Mouse (Mus musculus) forebrain, postnatal 0 days (tissue): ENCODE data around the gene Gm10134. TPM values are rescaled to one million over a fixed set of nuclear protein-coding genes. Genes with fewer than 3 reads are reported as not detected.
A peak's percentile ranks its signal among the peaks of the same experiment; 100 is the strongest.

Experiments
- ATAC-seq: fragments of 200-750 bp; cut with Nextera tagmentation; 2 replicates; pipeline ENCODE4 v1.8.0; 2017; ENCODE audit warnings: mild to moderate bottlenecking, moderate library complexity
- DNase-seq: peaks from one replicate; pipeline ENCODE4 v3.0.0-alpha.2; 2015
- H3K27ac ChIP-seq: fragments of 300-500 bp; sonication (generic); 2 replicates; pipeline ENCODE4 v1.5.1; 2014; ENCODE audit warnings: low read depth, mild to moderate bottlenecking, antibody characterized with exemption, low read length, moderate library complexity, mixed read lengths
- H3K27me3 ChIP-seq: fragments of 300-500 bp; sonication (generic); 2 replicates; pipeline ENCODE4 v1.6.1; 2014; ENCODE audit warnings: mild to moderate bottlenecking, low read length, mixed read lengths; ENCODE audit not compliant: insufficient read depth
- H3K36me3 ChIP-seq: fragments of 300-500 bp; sonication (generic); 2 replicates; pipeline ENCODE4 v1.6.1; 2014; ENCODE audit warnings: mild to moderate bottlenecking, moderate library complexity; ENCODE audit not compliant: insufficient read depth
- H3K4me1 ChIP-seq: fragments of 300-500 bp; sonication (generic); 2 replicates; pipeline ENCODE4 v1.6.1; 2014; ENCODE audit warnings: antibody characterized with exemption; ENCODE audit not compliant: insufficient read depth
- H3K4me2 ChIP-seq: fragments of 300-500 bp; sonication (generic); 2 replicates; pipeline ENCODE4 v1.6.1; 2014; ENCODE audit warnings: low read depth, mild to moderate bottlenecking, moderate library complexity
- H3K4me3 ChIP-seq: fragments of 300-500 bp; sonication (generic); 2 replicates; pipeline ENCODE4 v1.5.1; 2014; ENCODE audit warnings: low read depth, low read length, mixed read lengths
- H3K9ac ChIP-seq: fragments of 300-500 bp; sonication (generic); 2 replicates; pipeline ENCODE4 v1.6.1; 2014; ENCODE audit warnings: mild to moderate bottlenecking
- H3K9me3 ChIP-seq: fragments of 300-500 bp; sonication (generic); 2 replicates; pipeline ENCODE4 v1.6.1; 2016; ENCODE audit warnings: low read length
- CTCF ChIP-seq: sonication (generic); IDR thresholded peaks from 2 replicates; pipeline ENCODE4 v1.5.1; 2016; ENCODE audit warnings: antibody characterized with exemption, control low read depth, low read depth
- WGBS: fragments of 180-500 bp; shearing (Covaris S2); extraction: QIAGEN DNeasy Blood & Tissue Kit; methylation state at CpG from one replicate; pipeline ENCODE4 v1.1.7; 2014; 5-methylcytosine and 5-hydroxymethylcytosine counted together
- polyA plus RNA-seq: library from polyadenylated mRNA; unstranded; fragments of >200 nt; fragmentation: Nextera tagmentation; extraction: Ambion mirVana; gene quantifications from 2 replicates; pipeline ENCODE4 v1.2.1, GENCODE M21; 2015
- total RNA-seq: library from RNA; depleted of rRNA; stranded (reverse); fragments of >200 nt; gene quantifications from 2 replicates; pipeline ENCODE4 v1.2.3, GENCODE M21; 2014

Gm10134 gene
- total and polyA plus RNA-seq, 2 experiments from 2014 or later = 1.8 TPM; not detected in 1

DNA sequence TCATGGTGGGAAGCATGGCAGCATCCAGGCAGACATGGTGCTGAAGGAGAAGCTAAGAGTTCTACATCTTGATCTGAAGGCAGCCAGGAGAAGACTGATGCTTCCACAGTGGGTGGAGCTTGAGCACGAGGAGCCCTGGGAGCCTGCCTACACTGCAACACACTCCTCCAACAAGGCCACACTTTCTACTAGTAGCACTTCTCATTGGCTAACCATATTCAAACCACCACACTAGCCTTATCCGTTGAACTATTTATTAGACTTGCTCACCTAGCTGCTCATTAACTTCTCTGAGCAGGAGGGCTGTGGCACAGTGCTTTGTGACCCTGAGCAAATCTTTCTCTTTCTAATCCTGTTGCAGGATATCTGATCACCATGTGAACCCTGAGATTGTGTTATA lies 22.0 kb upstream of the Gm10134 start:
- H3K27me3 ChIP-seq = no peaks in the 10 kb centered on the region
- H3K4me3 ChIP-seq = no peak overlapping the region
- WGBS = 83% methylated on average over 2 of the region's 2 CpGs
- H3K4me1 ChIP-seq = no peaks in the 10 kb centered on the region
- ATAC-seq (no peak), DNase-seq (no peak)
- H3K4me2 ChIP-seq = no peak overlapping the region
- no peak for TF ChIP-seq CTCF
- H3K9me3 ChIP-seq = no peaks in the 10 kb centered on the region
- H3K27ac ChIP-seq = no peak overlapping the region
- no peak overlapping the region for H3K9ac ChIP-seq
- H3K36me3 ChIP-seq = no peaks in the 10 kb centered on the region

DNA sequence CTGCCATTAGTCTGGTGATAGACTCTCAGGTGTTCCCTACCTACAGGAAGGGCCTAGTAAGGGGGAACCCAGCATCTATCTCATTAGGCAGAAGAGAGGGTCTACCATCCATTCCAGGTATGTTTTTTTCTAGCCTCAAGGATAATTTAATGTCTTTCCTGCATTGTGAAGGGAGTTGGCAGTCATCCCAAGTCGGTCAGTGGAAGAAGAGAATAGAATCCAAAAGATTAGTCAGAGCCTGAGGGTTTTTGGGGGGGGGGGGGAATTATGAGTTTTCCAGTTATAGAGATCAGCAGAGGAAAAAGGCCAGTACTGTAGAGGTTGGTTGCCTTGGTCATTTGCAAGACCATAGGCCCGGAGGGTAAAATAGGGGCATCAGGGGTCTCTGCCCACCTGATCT lies 11.4 kb upstream of the Gm10134 start:
- ATAC-seq (no peak), DNase-seq (no peak)
- TF ChIP-seq CTCF = no peak
- Histone ChIP-seq H3K4me1 (no peaks in the 10 kb centered on the region), H3K4me3 (no peak overlapping the region), H3K27me3 (no peaks in the 10 kb centered on the region), H3K9ac (no peak overlapping the region), H3K36me3 (no peaks in the 10 kb centered on the region), H3K27ac (no peak overlapping the region), H3K9me3 (no peaks in the 10 kb centered on the region), H3K4me2 (no peak overlapping the region)
- 75% methylated on average over 2 of the region's 2 CpGs for WGBS

DNA sequence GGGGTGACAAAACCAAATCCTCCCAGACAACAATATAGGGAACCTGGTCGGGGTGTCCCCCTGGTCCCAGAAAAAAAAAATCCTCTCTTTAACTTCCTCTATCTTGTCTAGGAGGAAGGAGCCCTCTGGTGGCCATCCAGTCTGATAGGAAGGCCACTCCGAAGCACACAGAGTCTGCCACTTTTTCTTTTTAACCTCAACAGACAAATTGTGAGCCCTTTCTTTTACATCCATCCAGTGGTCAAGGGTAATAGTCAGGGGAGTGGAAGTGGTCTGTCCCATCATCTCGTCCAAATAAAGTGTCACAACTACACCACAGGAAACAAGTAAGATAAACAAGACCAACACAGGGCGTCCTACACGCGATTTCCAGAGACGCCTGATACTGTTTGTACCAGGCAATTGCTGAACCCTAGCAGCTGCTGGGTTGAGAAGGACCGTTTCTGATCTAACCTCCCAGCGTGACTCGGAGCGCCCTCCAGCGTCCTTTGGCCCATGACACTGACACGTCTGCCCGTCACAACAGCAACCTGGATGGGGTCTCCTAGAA lies 10.6 kb upstream of the Gm10134 start:
- Histone ChIP-seq H3K36me3 (no peaks in the 10 kb centered on the region), H3K4me2 (no peak overlapping the region), H3K27ac (no peak overlapping the region), H3K4me1 (no peaks in the 10 kb centered on the region), H3K9ac (no peak overlapping the region), H3K4me3 (no peak overlapping the region), H3K9me3 (no peaks in the 10 kb centered on the region), H3K27me3 (no peaks in the 10 kb centered on the region)
- peak; percentile 47 for TF ChIP-seq CTCF
- WGBS = 87% methylated on average over 14 of the region's 14 CpGs
- DNase-seq (no peak), ATAC-seq (no peak)

DNA sequence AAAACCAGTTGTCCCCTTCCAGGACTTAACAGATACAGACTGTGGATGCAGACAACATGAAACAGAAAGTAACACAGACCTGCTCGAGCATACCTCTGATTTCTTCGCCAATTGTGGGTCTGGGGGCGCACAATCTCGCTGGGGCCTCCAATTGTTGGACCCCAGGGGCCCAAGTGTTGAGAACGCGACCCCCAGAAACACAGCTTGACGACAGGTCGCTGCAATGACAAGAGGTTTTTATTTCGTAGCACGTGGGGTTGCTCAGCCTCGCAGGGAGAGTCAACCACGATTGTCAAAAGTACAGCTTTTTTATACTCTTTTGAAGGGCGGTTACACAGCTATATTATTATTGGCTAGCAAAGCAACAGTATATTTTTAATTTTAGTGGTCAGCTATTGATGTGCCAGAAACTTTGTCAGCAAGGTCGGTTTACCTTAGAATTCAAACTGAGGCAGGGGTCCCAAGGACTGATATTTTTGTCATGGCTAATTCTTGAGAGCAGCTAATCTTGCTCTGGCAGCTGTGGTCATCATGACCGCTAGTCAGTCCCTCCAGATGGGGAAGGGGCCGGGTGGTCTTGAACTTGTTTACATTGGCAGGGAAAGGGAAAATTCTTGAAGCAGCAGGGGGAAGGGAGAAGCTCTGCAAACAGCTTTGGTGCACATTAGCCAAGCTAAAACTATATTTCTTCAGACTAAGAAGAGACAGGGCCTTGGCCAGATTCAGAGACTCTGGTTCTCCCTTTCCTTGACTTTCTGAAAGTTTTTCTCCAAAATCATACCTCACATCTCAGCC lies 9.9 kb upstream of the Gm10134 start:
- Histone ChIP-seq H3K27ac (no peak overlapping the region), H3K36me3 (no peaks in the 10 kb centered on the region), H3K4me1 (no peaks in the 10 kb centered on the region), H3K27me3 (no peaks in the 10 kb centered on the region), H3K9me3 (no peaks in the 10 kb centered on the region), H3K9ac (no peak overlapping the region), H3K4me2 (no peak overlapping the region), H3K4me3 (no peak overlapping the region)
- 86% methylated on average over 16 of the region's 16 CpGs for WGBS
- no peak for DNase-seq
- no peak for ATAC-seq
- TF ChIP-seq CTCF = no peak

DNA sequence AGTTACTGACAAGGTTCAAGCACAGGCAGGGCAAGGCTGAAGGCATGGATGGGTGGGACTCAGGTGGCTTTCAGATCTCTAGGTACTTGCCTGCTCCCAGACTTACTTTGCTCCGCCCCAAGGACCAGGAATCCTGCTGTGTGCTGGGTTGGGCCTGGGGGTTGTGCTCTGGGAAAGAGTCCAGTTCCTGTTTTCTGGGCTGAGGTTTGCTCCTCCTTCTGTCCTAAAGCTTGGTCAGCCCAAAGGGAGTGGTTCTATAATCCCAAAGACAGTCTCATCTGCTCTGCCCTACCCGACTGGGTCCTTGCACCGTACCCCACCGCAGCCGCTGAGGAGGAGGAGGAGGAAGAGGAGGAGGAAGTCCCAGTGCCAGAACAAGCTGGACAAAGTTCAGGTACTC lies 9.2 kb upstream of the Gm10134 start, which contains the start of gene Gbgt1:
Gbgt1 (plus strand) TSS at position 221 of the 400 bp plus-strand sequence.
- Histone ChIP-seq H3K4me1 (no peaks in the 10 kb centered on the region), H3K9ac (no peak within 1 kb of the TSS), H3K4me3 (no peak within 1 kb of the TSS), H3K36me3 (no peaks in the 10 kb centered on the region), H3K27me3 (no peaks in the 10 kb centered on the region), H3K4me2 (no peak within 1 kb of the TSS), H3K27ac (no peak within 1 kb of the TSS), H3K9me3 (no peaks in the 10 kb centered on the region)
- ATAC-seq = no peak
- no peak for TF ChIP-seq CTCF
- WGBS = 72% methylated on average over 5 of the region's 5 CpGs
- no peak for DNase-seq

DNA sequence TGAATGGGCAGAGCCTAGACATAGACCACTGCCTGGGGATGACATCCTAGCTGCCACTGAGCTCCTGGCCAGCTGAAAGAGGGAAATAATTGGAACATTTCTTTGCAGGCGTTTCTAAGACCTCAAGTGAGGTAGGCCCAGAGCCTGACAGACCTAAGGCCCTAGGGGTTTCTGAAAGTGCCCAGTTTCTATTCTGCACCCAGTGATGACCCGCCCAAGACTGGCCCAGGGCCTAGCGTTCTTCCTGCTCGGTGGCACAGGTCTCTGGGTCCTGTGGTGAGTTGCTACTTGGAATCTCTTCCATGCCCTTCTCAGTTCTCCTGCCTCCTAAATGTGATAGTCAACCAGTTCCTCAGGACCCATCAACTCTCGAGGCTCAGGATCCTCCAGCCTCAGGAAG lies 8.3 kb upstream of the Gm10134 start:
- 84% methylated on average over 5 of the region's 5 CpGs for WGBS
- no peaks in the 10 kb centered on the region for H3K4me1 ChIP-seq
- DNase-seq (no peak), ATAC-seq (no peak)
- H3K4me3 ChIP-seq = no peak overlapping the region
- no peak for TF ChIP-seq CTCF
- no peak overlapping the region for H3K4me2 ChIP-seq
- H3K9me3 ChIP-seq = no peaks in the 10 kb centered on the region
- H3K9ac ChIP-seq = no peak overlapping the region
- no peaks in the 10 kb centered on the region for H3K27me3 ChIP-seq
- H3K36me3 ChIP-seq = no peaks in the 10 kb centered on the region
- H3K27ac ChIP-seq = no peak overlapping the region

DNA sequence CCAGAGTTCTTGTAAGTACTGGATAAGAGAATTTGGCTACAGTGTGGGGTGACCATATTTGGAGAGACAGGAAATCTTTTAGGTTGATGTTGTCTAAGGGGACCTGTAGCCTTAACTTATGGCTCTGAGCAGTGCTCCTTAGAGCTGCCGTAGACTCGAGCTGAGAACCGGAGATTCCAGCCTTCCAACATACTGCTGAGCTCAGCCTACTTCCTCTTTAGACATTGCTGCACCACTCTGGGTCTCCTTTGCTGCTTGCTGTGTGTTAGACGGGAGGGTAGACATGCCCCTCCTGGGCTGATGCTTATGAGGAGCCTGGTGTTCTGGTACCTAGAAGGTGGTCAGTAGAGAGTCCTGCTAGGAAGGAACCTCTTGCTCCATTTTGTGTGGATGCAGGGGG lies 7.5 kb upstream of the Gm10134 start:
- Histone ChIP-seq H3K27me3 (no peaks in the 10 kb centered on the region), H3K4me1 (no peaks in the 10 kb centered on the region), H3K4me2 (no peak overlapping the region), H3K36me3 (no peaks in the 10 kb centered on the region), H3K9me3 (no peaks in the 10 kb centered on the region), H3K27ac (no peak overlapping the region), H3K9ac (no peak overlapping the region), H3K4me3 (no peak overlapping the region)
- TF ChIP-seq CTCF = no peak
- no peak for ATAC-seq
- DNase-seq = no peak
- WGBS = 80% methylated on average over 4 of the region's 4 CpGs
